Mouse (Mus musculus): ENCODE results near the gene Tesc. TPM values are rescaled to one million over a fixed set of nuclear protein-coding genes. Genes with fewer than 3 reads are reported as not detected.

Gene Tesc
- 3.4 and 3.9 TPM in 2 replicates for polyA plus RNA-seq (2014; fragmentation: Nextera tagmentation; extraction: Ambion mirVana)

GRCm38 (mm10) chr5:118027698-118028190, at the start of gene Tesc:
TSS of gene Tesc (plus strand) at chr5:118027743.
- Histone ChIP-seq H3K4me1 (ENCODE audit: control insufficient read depth, insufficient read depth, low read length) (peaks cover 8% of the 10 kb centered on the region; the same call in 1 of the 2 replicates), H3K4me2 (ENCODE audit: low read depth, low read length) (peak within 1 kb of the TSS; percentile 99), H3K9me3 (replicated peaks; ENCODE audit: control insufficient read depth, low read length) (no peaks in the 10 kb centered on the region), H3K27ac (replicated peaks; ENCODE audit: low read depth, low read length) (no peak within 1 kb of the TSS), H3K36me3 (replicated peaks; ENCODE audit: control insufficient read depth, insufficient read depth, low read depth, low read length) (no peaks in the 10 kb centered on the region), H3K9ac (replicated peaks; ENCODE audit: low read length) (peak within 1 kb of the TSS; percentile 51), H3K4me3 (ENCODE audit: low read depth, low read length) (peak within 1 kb of the TSS; percentile 64), H3K27me3 (ENCODE audit: control insufficient read depth, insufficient read depth, low read length) (peaks cover 57% of the 10 kb centered on the region)
- DNase-seq (ENCODE audit: low spot score) (no peak), ATAC-seq (replicated peaks; ENCODE audit: insufficient number of reproducible peaks, low FRiP score, low TSS enrichment, low read depth) (no peak)
- WGBS: under 1% methylated on average over 45 of the region's 63 CpGs

- H3K27ac ChIP-seq (replicated peaks; ENCODE audit: low read depth, low read length): no peak overlapping the region
Observed at GRCm38 (mm10) chr5:117978159-117978697, 49.3 kb upstream of the Tesc start.

DNA sequence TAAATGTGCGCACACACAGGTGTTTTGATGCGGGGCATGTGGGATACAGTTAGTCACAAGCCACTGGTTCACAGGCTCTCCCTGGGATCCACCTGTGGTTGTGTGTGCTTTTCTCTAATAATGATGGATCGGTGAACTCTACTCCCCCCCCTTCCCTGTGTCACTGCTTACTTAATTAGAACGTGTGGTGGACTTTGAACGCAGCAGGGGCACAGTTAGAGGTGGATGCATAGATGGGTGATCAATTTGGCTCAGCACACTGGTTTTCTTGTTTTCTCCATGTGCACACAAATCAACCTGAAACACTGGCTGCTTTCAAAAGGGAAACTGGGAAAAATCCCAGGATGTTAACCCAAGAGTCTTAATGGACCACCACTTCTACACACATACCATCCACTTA, 48.5 kb upstream of the Tesc start:
- peaks cover 5% of the 10 kb centered on the region for H3K4me1 ChIP-seq (ENCODE audit: control insufficient read depth, insufficient read depth, low read length)
- ATAC-seq (replicated peaks; ENCODE audit: insufficient number of reproducible peaks, low FRiP score, low TSS enrichment, low read depth): no peak
- no peak overlapping the region; the same call in 1 of the 2 replicates for H3K4me2 ChIP-seq (ENCODE audit: low read depth, low read length)
- H3K9ac ChIP-seq (replicated peaks; ENCODE audit: low read length): no peak overlapping the region
- no peak for DNase-seq (ENCODE audit: low spot score)
- no peaks in the 10 kb centered on the region for H3K9me3 ChIP-seq (replicated peaks; ENCODE audit: control insufficient read depth, low read length)
- 93% methylated on average over 5 of the region's 5 CpGs for WGBS
- no peak overlapping the region for H3K4me3 ChIP-seq (ENCODE audit: low read depth, low read length)
- H3K27ac ChIP-seq (replicated peaks; ENCODE audit: low read depth, low read length): no peak overlapping the region
- H3K36me3 ChIP-seq (replicated peaks; ENCODE audit: control insufficient read depth, insufficient read depth, low read depth, low read length): no peaks in the 10 kb centered on the region; the same call in 1 of the 2 replicates
- no peaks in the 10 kb centered on the region for H3K27me3 ChIP-seq (ENCODE audit: control insufficient read depth, insufficient read depth, low read length)

More at GRCm38 (mm10) chr5:117978159-117978697, 49.3 kb upstream of the Tesc start:
- H3K36me3 ChIP-seq (replicated peaks; ENCODE audit: control insufficient read depth, insufficient read depth, low read depth, low read length): no peaks in the 10 kb centered on the region; the same call in 1 of the 2 replicates
- 53% methylated on average over 17 of the region's 17 CpGs for WGBS
- H3K27me3 ChIP-seq (ENCODE audit: control insufficient read depth, insufficient read depth, low read length): no peaks in the 10 kb centered on the region
- H3K9me3 ChIP-seq (replicated peaks; ENCODE audit: control insufficient read depth, low read length): no peaks in the 10 kb centered on the region
- peaks cover 5% of the 10 kb centered on the region for H3K4me1 ChIP-seq (ENCODE audit: control insufficient read depth, insufficient read depth, low read length)
- H3K9ac ChIP-seq (replicated peaks; ENCODE audit: low read length): peak overlapping the region; percentile 97
- peak overlapping the region; percentile 65 for H3K4me2 ChIP-seq (ENCODE audit: low read depth, low read length)
- DNase-seq (ENCODE audit: low spot score): no peak
- ATAC-seq (replicated peaks; ENCODE audit: insufficient number of reproducible peaks, low FRiP score, low TSS enrichment, low read depth): no peak
- peak overlapping the region; percentile 88 for H3K4me3 ChIP-seq (ENCODE audit: low read depth, low read length)

DNA sequence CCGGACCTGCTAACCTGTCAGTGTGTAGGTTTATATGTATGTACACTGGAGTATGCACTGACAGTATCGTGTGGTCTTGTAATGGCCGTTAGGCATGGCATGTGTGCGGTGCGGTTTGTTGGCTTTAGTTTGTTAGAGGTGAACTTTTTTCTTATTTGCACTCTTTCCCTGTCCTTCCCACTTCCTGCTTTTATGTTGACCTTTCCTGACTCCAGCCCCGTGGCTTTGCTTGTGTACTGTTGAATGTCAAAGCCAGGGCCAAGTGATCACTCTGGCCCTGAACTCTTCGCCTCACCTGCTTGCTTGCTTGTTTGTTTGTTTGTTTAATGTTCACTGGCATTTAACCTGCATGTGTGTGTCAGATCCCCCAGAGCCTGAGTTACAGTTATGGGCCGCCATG, 46.6 kb upstream of the Tesc start:
- H3K27me3 ChIP-seq (ENCODE audit: control insufficient read depth, insufficient read depth, low read length): no peaks in the 10 kb centered on the region
- no peak overlapping the region for H3K4me3 ChIP-seq (ENCODE audit: low read depth, low read length)
- no peak overlapping the region for H3K9ac ChIP-seq (replicated peaks; ENCODE audit: low read length)
- DNase-seq (ENCODE audit: low spot score) (no peak), ATAC-seq (replicated peaks; ENCODE audit: insufficient number of reproducible peaks, low FRiP score, low TSS enrichment, low read depth) (no peak)
- peaks cover 5% of the 10 kb centered on the region for H3K4me1 ChIP-seq (ENCODE audit: control insufficient read depth, insufficient read depth, low read length)
- no peak overlapping the region for H3K27ac ChIP-seq (replicated peaks; ENCODE audit: low read depth, low read length)
- WGBS: 87% methylated on average over 8 of the region's 8 CpGs
- H3K9me3 ChIP-seq (replicated peaks; ENCODE audit: control insufficient read depth, low read length): no peaks in the 10 kb centered on the region
- no peak overlapping the region for H3K4me2 ChIP-seq (ENCODE audit: low read depth, low read length)
- no peaks in the 10 kb centered on the region; the same call in 1 of the 2 replicates for H3K36me3 ChIP-seq (replicated peaks; ENCODE audit: control insufficient read depth, insufficient read depth, low read depth, low read length)

DNA sequence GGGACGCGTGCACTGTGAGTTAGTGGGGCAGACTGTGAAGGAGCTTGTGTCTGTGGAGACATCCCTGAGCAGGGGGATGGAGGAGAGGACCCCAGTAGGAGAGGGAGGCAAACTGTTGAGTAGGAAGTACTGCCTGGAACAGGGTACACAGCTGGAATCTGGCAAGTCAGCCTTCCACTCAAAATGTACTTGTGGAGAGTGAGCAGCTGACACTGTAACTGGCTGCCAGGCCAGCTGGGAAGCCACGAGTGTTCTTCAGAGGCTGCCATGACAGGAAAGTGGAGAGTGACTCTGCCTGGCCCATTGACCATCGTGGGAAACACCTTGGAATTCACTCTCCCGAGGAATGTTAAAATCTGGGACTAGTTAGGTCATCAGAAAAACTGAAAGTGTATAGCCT, 45.6 kb upstream of the Tesc start:
- H3K9me3 ChIP-seq (replicated peaks; ENCODE audit: control insufficient read depth, low read length): no peaks in the 10 kb centered on the region
- H3K27ac ChIP-seq (replicated peaks; ENCODE audit: low read depth, low read length): no peak overlapping the region
- H3K9ac ChIP-seq (replicated peaks; ENCODE audit: low read length): no peak overlapping the region
- H3K27me3 ChIP-seq (ENCODE audit: control insufficient read depth, insufficient read depth, low read length): no peaks in the 10 kb centered on the region
- no peak overlapping the region for H3K4me3 ChIP-seq (ENCODE audit: low read depth, low read length)
- H3K36me3 ChIP-seq (replicated peaks; ENCODE audit: control insufficient read depth, insufficient read depth, low read depth, low read length): no peaks in the 10 kb centered on the region; the same call in 1 of the 2 replicates
- 84% methylated on average over 5 of the region's 5 CpGs for WGBS
- ATAC-seq (replicated peaks; ENCODE audit: insufficient number of reproducible peaks, low FRiP score, low TSS enrichment, low read depth) (no peak), DNase-seq (ENCODE audit: low spot score) (no peak)
- peaks cover 5% of the 10 kb centered on the region for H3K4me1 ChIP-seq (ENCODE audit: control insufficient read depth, insufficient read depth, low read length)
- H3K4me2 ChIP-seq (ENCODE audit: low read depth, low read length): no peak overlapping the region

DNA sequence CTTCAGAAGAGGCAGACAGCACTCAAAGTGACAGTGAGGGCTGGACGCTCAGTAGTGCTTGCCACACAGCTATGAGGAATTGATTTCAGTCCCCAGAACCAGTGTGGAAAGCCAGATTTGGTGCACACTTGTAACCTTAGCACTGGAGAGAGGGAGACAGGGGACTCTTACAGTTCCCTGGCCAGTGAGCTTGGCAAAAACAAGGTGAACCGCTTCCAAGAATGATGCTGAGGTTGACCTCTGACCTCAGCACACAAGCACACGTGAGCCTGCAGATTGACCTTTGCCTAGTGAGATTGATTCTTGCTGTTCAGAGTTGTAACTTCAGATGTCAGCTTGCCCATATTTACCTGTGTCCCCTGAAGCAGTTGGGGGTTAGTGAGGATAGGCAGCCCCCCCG, 41.2 kb upstream of the Tesc start:
- H3K27ac ChIP-seq (replicated peaks; ENCODE audit: low read depth, low read length): no peak overlapping the region
- DNase-seq (ENCODE audit: low spot score): no peak
- WGBS: 47% methylated on average over 4 of the region's 4 CpGs
- ATAC-seq (replicated peaks; ENCODE audit: insufficient number of reproducible peaks, low FRiP score, low TSS enrichment, low read depth): no peak
- no peaks in the 10 kb centered on the region for H3K27me3 ChIP-seq (ENCODE audit: control insufficient read depth, insufficient read depth, low read length)
- H3K4me2 ChIP-seq (ENCODE audit: low read depth, low read length): no peak overlapping the region
- H3K36me3 ChIP-seq (replicated peaks; ENCODE audit: control insufficient read depth, insufficient read depth, low read depth, low read length): peaks cover 8% of the 10 kb centered on the region
- no peak overlapping the region for H3K4me3 ChIP-seq (ENCODE audit: low read depth, low read length)
- no peaks in the 10 kb centered on the region for H3K4me1 ChIP-seq (ENCODE audit: control insufficient read depth, insufficient read depth, low read length)
- no peaks in the 10 kb centered on the region for H3K9me3 ChIP-seq (replicated peaks; ENCODE audit: control insufficient read depth, low read length)
- no peak overlapping the region for H3K9ac ChIP-seq (replicated peaks; ENCODE audit: low read length)

GRCm38 (mm10) chr5:117987891-117988290, 39.7 kb upstream of the Tesc start:
- WGBS: 93% methylated on average over 3 of the region's 3 CpGs
- peaks cover 17% of the 10 kb centered on the region for H3K36me3 ChIP-seq (replicated peaks; ENCODE audit: control insufficient read depth, insufficient read depth, low read depth, low read length)
- H3K4me2 ChIP-seq (ENCODE audit: low read depth, low read length): no peak overlapping the region
- H3K27ac ChIP-seq (replicated peaks; ENCODE audit: low read depth, low read length): no peak overlapping the region
- H3K9me3 ChIP-seq (replicated peaks; ENCODE audit: control insufficient read depth, low read length): no peaks in the 10 kb centered on the region
- no peak for ATAC-seq (replicated peaks; ENCODE audit: insufficient number of reproducible peaks, low FRiP score, low TSS enrichment, low read depth)
- H3K27me3 ChIP-seq (ENCODE audit: control insufficient read depth, insufficient read depth, low read length): no peaks in the 10 kb centered on the region
- H3K4me3 ChIP-seq (ENCODE audit: low read depth, low read length): no peak overlapping the region
- H3K9ac ChIP-seq (replicated peaks; ENCODE audit: low read length): no peak overlapping the region
- no peaks in the 10 kb centered on the region for H3K4me1 ChIP-seq (ENCODE audit: control insufficient read depth, insufficient read depth, low read length)
- DNase-seq (ENCODE audit: low spot score): no peak

DNA sequence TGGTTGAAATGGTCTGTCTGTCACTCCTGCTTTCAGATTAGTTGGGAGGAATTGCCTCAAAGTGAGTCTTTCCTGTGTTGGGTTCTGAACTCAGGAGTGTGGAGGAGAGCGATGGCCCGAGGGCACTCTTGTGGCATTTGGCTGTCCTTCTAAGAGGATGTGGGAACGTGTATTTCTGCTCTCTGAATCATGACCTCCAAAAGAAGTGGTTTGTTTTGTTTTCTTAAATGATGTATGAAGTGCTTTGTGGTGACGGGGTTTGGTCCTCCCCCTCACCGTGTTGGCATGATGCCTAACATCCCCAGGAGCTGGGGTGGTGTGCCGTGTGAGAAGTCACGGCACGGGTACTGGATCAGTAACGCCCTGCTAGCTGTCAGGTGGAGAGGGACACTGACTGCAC, 39.2 kb upstream of the Tesc start:
- Histone ChIP-seq H3K9me3 (replicated peaks; ENCODE audit: control insufficient read depth, low read length) (no peaks in the 10 kb centered on the region), H3K4me2 (ENCODE audit: low read depth, low read length) (no peak overlapping the region), H3K27ac (replicated peaks; ENCODE audit: low read depth, low read length) (no peak overlapping the region), H3K27me3 (ENCODE audit: control insufficient read depth, insufficient read depth, low read length) (no peaks in the 10 kb centered on the region), H3K4me3 (ENCODE audit: low read depth, low read length) (no peak overlapping the region), H3K36me3 (replicated peaks; ENCODE audit: control insufficient read depth, insufficient read depth, low read depth, low read length) (peaks cover 17% of the 10 kb centered on the region), H3K9ac (replicated peaks; ENCODE audit: low read length) (no peak overlapping the region), H3K4me1 (ENCODE audit: control insufficient read depth, insufficient read depth, low read length) (no peaks in the 10 kb centered on the region)
- ATAC-seq (replicated peaks; ENCODE audit: insufficient number of reproducible peaks, low FRiP score, low TSS enrichment, low read depth) (no peak), DNase-seq (ENCODE audit: low spot score) (no peak)
- 91% methylated on average over 9 of the region's 9 CpGs for WGBS

All from embryonic facial prominence, embryonic 11.5 days (tissue).